Mouse (Mus musculus) fibroblast of lung, adult 2 months (primary cell): ENCODE measurements around the gene Ttyh3.
"Not testable (repeated sequence)": the region's sequence is repeated elsewhere in the genome, so short reads cannot be mapped to it uniquely, and the experiment has no call there.

Experiments used
- DNase-seq: peaks from one replicate; pipeline ENCODE4 v3.0.0-alpha.2; 2011; ENCODE audit warnings: low read depth

Gene Ttyh3

DNA sequence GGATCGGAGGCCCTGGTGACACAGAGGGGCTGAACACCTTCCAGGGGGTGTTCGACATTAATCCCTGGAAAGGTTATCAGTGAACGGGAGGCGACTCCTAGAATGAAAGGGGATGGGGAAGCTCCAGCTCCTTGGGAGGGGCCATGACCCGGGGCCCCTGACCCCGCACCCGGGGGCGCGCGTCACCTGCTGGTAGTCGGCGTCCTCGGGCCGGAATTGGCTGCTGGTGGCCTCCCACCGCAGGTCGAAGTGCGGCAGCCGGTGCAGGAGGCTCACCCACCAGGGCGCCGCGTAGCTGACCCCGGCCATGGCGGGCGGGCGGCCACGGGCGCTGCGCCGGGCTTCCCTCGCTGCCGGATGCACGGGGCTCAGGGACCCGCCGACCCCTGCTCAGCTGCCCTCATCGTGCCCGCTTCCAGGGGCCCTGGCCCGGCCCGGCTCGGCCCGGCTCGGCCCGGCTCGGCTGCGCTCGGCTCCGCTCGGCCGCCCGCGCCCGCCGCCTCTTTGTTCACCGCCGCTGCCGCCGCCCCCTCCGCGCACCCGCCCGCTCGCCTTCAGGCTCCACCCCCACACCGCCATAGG is at the start of gene Ttyh3:
Gene Ttyh3 (minus strand): TSS at position 513 of the 582 bp plus-strand sequence.
- no peak for DNase-seq

DNA sequence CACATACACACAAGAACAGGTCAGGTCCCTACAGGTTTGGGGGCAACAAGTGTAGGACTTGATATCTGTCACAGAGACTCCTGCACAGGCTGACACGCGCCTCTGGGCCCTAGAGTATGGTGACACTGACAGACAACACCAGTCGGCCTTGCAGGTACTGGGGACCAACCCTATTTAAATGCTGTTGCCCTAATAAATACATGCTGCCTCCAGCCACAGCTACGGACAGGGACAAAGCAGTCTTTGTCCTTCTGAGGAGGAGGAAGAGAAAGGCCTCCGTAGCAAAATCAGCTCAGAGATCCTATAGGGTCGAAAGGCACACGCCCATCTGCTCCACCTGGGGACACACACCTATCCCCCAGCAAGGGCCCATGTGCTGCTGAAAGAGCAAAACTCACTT is 47.2 kb upstream of the Ttyh3 start:
- no peak for DNase-seq

- no peak for DNase-seq
These were observed 39.6 kb upstream of the Ttyh3 start for GRCm38 (mm10) chr5:140688434-140688833.

DNA sequence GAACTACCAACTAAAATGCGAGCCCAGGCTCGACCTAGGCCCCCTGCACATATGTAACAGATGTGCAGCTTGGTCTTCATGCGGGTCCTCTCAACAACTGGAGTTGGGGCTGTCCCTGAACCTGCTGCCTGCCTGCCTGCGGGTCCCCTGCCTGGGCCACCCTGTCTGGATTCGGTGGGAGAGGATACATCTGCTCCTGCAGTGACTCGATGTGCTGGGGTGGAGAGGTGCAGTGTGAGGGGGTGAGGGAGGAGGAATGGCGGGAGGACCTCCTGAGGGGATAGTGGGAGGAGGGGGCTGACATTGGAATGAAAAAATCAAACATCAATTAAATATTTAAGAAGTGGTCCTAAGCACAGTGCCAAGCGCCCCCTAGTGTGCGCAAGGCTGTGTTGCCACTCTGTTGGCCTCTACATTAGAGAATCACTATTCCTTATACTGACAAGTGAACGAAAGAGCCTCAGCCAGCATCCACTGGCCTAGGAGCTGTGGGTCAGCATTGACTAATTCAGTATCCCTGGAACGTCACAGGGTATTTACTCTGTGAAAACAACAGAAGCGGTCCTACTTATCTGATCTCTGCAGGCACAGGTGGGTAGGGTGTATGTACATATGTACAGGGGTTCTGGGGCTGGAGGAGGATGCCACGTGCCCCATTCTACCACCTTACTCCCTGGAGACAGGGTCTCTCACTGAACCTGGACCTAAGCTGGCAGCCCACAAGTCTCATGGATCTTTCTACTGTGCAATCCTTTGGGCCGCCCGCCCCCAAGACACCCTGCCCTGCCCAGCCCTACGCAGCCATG is 35.7 kb upstream of the Ttyh3 start:
- DNase-seq = no peak

DNA sequence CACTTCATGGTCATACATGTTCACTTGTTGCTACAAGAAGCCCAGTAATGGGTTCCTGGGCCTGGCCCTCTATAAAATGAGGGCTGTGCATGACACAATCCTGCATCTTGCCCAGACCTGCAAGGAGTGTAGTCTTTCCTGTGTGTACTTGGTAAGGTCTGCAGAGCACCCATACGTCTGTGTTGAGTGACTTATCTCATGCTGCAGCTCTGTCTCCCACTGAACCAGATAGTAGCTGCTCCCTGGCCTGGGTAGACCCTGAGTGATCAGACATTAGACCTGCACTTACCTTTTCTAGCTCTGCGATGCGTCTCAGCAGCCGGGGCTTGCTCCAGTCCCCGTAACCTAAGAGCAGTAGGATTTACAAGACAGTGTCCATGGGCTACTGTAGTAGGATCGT is 33.3 kb upstream of the Ttyh3 start:
- DNase-seq = no peak

DNA sequence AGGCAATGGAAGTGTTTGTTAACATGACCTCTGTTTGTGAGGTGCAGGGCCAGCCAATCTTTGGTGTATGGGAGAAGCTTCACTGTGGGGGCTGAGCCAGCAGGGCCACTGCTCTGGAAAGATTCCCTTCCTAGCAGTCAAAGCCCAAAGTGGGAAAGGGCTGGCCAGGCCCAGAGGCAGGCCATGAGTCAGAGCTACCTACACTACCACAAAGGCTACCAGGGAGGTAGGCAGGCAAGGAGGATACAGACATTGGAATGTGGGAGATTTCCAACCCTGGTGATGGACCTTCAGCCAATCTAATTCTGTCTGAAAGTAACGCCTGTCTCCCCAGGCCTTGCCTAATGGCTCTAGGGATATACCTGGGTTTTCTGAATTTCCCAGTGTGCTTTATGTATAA is 32.1 kb upstream of the Ttyh3 start:
- DNase-seq = no peak

- DNase-seq = no peak
These were observed 31.2 kb upstream of the Ttyh3 start for GRCm38 (mm10) chr5:140680051-140680450.

- no peak for DNase-seq
These were observed 28.3 kb upstream of the Ttyh3 start for GRCm38 (mm10) chr5:140677137-140677536.

- DNase-seq = no peak
These were observed 26.8 kb upstream of the Ttyh3 start for GRCm38 (mm10) chr5:140675640-140676039.

GRCm38 (mm10) chr5:140675079-140675478 is 26.2 kb upstream of the Ttyh3 start:
- no peak for DNase-seq

- no peak for DNase-seq
These were observed 25.2 kb upstream of the Ttyh3 start for GRCm38 (mm10) chr5:140674036-140674435.

DNA sequence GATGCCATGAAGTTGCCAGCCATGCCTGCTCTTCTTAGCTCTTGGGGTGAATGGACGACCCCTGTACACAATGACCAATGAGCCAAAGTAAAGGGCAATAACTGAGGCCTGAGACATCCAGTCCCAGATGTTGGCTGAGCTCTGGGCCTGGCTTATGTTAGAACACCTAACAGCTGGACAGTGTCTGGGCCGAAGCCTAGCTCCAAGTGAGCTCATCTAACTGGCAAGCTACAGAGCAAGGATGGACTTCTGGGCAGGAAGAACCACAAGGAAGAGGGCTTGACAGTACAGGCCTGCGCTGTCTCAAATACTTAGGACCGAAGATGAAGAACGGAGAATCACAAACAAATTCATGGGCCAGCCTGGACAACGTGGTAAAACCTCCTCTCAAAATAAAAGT is 23.8 kb upstream of the Ttyh3 start:
- DNase-seq = not testable (repeated sequence)

GRCm38 (mm10) chr5:140672115-140672514 is 23.3 kb upstream of the Ttyh3 start:
- DNase-seq = no peak

GRCm38 (mm10) chr5:140663621-140664180 is 14.9 kb upstream of the Ttyh3 start:
- no peak for DNase-seq

- DNase-seq = no peak
These were observed 14.1 kb upstream of the Ttyh3 start for GRCm38 (mm10) chr5:140662741-140663592.

DNA sequence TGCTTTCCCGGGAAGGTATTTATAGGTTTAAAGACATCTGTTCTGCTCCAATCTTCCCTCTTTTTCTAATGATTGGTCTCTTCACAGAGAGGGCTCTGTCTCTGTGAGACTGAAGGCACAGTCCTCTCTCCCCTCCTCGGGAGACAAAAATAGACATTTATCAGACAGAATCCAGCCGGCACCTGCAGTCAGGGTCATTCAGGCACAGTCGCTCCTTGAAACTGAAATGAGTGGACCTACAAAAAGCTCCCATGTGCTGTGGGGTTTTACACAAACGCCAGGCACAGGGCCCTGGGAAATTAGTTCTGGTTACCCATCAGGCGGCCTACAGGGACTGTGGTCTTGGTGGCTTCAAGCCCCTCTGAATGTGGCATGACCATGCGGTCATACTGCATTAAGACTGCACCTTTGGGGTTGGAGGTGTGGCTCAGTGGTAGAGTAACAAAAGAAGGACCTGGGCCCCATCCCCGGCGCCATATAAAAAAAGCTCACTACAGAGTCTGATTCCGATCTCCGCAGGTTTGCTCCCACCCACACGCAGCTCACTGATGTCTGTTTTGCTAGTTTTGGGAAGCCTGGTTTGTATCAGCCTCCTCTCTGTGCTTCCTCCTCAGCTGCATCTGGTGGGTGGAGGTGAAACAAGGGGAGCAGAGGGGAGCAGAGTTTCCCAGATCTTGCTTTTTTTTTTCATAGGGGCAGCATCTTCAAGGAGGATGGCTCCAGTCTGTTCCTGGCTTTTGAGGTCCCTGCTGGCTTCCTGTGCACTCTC is 13.2 kb upstream of the Ttyh3 start:
- no peak for DNase-seq

DNA sequence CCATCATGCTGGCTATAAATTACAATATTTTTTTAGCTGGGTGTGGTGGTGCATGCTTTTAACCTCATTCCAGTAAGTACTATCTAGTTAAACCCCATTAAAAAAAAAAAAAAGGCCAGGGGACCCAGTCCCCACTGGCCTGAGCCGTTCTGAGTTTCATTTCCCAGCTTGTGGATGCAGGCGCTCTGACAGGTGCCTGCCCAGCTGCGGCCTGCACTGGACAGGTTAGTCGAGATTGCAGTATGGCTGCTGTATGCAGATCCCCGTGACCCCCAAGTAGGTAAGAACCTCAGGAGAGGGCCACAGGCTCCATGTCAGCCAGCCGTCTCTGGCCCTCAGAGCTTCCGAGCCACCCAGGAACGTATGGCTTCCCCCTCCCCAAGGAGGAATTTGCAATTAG is 12.6 kb upstream of the Ttyh3 start:
- DNase-seq = no peak

GRCm38 (mm10) chr5:140660398-140660797 is 11.6 kb upstream of the Ttyh3 start:
- no peak for DNase-seq

- DNase-seq = no peak
These were observed 10.9 kb upstream of the Ttyh3 start for GRCm38 (mm10) chr5:140659607-140660272.

DNA sequence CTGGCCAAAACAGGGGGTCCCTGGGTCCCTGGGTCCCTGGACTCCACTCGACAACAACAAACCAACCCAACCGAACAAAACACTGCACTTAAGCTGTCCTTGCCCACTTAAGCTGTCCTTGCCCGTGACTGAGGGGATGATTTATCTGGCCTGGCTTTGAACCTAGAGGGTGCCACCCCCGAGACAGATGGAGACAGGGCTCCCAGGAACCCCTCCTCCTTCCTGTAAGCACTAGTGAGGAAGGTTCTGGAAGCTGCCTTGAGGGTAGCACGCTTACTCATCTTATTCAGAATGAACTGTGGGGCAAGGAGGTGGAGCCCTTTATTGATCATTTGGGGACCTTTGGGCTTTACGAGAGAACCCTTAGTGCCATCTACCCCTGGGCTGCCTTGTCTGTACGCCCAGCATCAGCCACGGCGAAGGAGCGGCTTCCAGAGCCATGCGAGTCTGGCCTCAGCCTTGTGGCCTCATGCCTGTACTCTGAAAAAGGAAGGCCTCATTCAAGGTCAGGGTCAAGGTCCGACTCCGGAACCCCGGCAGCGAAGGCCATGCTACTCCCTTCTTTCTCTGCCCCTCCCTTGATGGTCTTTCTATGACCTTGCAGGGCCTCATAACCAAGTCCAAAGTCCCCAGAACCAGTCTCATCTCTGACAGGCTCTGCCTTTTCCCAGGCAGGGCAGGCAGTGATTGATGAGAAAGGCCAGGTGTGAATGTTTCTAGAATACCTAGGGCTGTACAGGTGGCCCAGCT is 5.4 kb upstream of the Ttyh3 start:
- DNase-seq = no peak
